Comparison of ENCODE assay signal across 11 mouse cellular contexts in genomic region chr10:5528284-5528683, GRCm38 (mm10). TPM values are rescaled to one million over a fixed set of nuclear protein-coding genes. Genes with fewer than 3 reads are reported as not detected.
A peak's percentile ranks its signal among the peaks of the same experiment; 100 is the strongest.
DNase-seq lines count a peak whose midpoint lies in the region; ATAC-seq and TF ChIP-seq lines count a peak whose summit lies in the region.
"Had no signal": no experiment of that assay in that cellular context is flagged by ENCODE, and none has a peak within 500 bp of the region (broad histone marks: within the 10 kb centered on the region; RNA-seq: fewer than 3 reads in every experiment).

No protein-coding gene starts in this region.

- H3K27me3 ChIP-seq in heart, embryonic 12.5 days (replicated peaks) = no peaks in the 10 kb centered on the region
- no peaks in the 10 kb centered on the region for H3K27me3 ChIP-seq in thymus, adult 2 months (ENCODE audit: control insufficient read depth, insufficient read depth, low read length)
- H3K27me3 ChIP-seq: intestine, embryonic 15.5 days; limb, embryonic 12.5 days; neural tube, embryonic 13.5 days had no signal

- ATAC-seq in heart, embryonic 12.5 days (ENCODE audit: insufficient number of reproducible peaks, low FRiP score) = no peak
- ATAC-seq: intestine, embryonic 15.5 days had no signal

- TF ChIP-seq CTCF in thymus, adult 2 months (IDR thresholded peaks at IDR 0.05; ENCODE audit: borderline replicate concordance, control insufficient read depth, extremely low read depth, insufficient read depth, low read length, poor library complexity) = no peak

- H3K36me3 ChIP-seq in heart, embryonic 12.5 days = no peaks in the 10 kb centered on the region
- no peaks in the 10 kb centered on the region for H3K36me3 ChIP-seq in thymus, adult 2 months (ENCODE audit: control insufficient read depth, insufficient read depth, low read length)
- H3K36me3 ChIP-seq: intestine, embryonic 15.5 days; limb, embryonic 12.5 days; neural tube, embryonic 13.5 days had no signal

- 80% methylated on average over 1 of the region's 1 CpGs for WGBS in heart, embryonic 12.5 days
- whole genome bisulfite sequencing in thymus, adult 2 months = 41% methylated on average over 1 of the region's 1 CpGs

- H3K4me2 ChIP-seq in heart, embryonic 12.5 days = no peak overlapping the region
- H3K4me2 ChIP-seq: intestine, embryonic 15.5 days; limb, embryonic 12.5 days; neural tube, embryonic 13.5 days had no signal

- TF ChIP-seq POLR2A in thymus, adult 2 months (IDR thresholded peaks at IDR 0.05; ENCODE audit: control insufficient read depth, extremely low read depth, insufficient read depth, low read length, poor library complexity) = no peak

- no peak overlapping the region for H3K4me3 ChIP-seq in heart, embryonic 12.5 days
- H3K4me3 ChIP-seq in thymus, adult 2 months (ENCODE audit: control insufficient read depth, insufficient read depth, low read length) = no peak overlapping the region
- H3K4me3 ChIP-seq: intestine, embryonic 15.5 days; limb, embryonic 12.5 days; neural tube, embryonic 13.5 days had no signal

- H3K9ac ChIP-seq in heart, embryonic 12.5 days = no peak overlapping the region
- H3K9ac ChIP-seq: intestine, embryonic 15.5 days; limb, embryonic 12.5 days; neural tube, embryonic 13.5 days had no signal

- no peak overlapping the region for H3K27ac ChIP-seq in heart, embryonic 12.5 days (ENCODE audit: poor library complexity, severe bottlenecking)
- H3K27ac ChIP-seq in thymus, adult 2 months (ENCODE audit: control insufficient read depth, insufficient read depth, low read length) = no peak overlapping the region
- H3K27ac ChIP-seq: intestine, embryonic 15.5 days; limb, embryonic 12.5 days; neural tube, embryonic 13.5 days had no signal

- H3K4me1 ChIP-seq in heart, embryonic 12.5 days (replicated peaks) = no peaks in the 10 kb centered on the region
- H3K4me1 ChIP-seq in thymus, adult 2 months (replicated peaks; ENCODE audit: control insufficient read depth, insufficient read depth, low read length) = no peaks in the 10 kb centered on the region
- H3K4me1 ChIP-seq: intestine, embryonic 15.5 days; limb, embryonic 12.5 days; neural tube, embryonic 13.5 days had no signal

- DNase-seq in heart, adult 11 months = peak; percentile 87
- DNase-seq in B cell, adult 2 months = peak; percentile 3 to 8
- DNase-seq in cerebellum, postnatal 25 days = peak; percentile 88 to 90
- DNase-seq in left cerebral cortex, adult 9 months (ENCODE audit: low spot score in 2 of 2) = peak; percentile 23 to 25
- no peak for DNase-seq in thymus, adult 2 months
- DNase-seq in adrenal gland, postnatal 25 days = no peak
- DNase-seq in kidney, postnatal 14 days = no peak

- no peaks in the 10 kb centered on the region for H3K9me3 ChIP-seq in heart, embryonic 12.5 days (replicated peaks)
- H3K9me3 ChIP-seq: intestine, embryonic 15.5 days; limb, embryonic 12.5 days; neural tube, embryonic 13.5 days had no signal

RNA-seq across cellular contexts. Expression of gene Syne1, which starts 23.0 kb away (rescaled TPM):
- 18.0 and 19.6 TPM in 2 replicates for polyA plus RNA-seq in heart, embryonic 12.5 days (2016; fragmentation: Nextera tagmentation; extraction: Ambion mirVana)
- 30.0 and 33.5 TPM in 2 replicates for polyA plus RNA-seq in thymus, adult 2 months (2012; rRNA removed)
- 17.1 and 21.7 TPM in 2 replicates for total RNA-seq in adrenal gland, postnatal 25 days (2021)

Comparison
In these comparisons a context has a peak if more than half of its experiments do, and no peak if none do; other contexts are left out.
1. DNase-seq: peak in heart, adult 11 months (single experiment), B cell, adult 2 months (2 of 2), cerebellum, postnatal 25 days (2 of 2) and left cerebral cortex, adult 9 months (2 of 2); none in thymus, adult 2 months (single experiment), adrenal gland, postnatal 25 days (single experiment) and kidney, postnatal 14 days (single experiment).